Mouse (Mus musculus) limb, embryonic 11.5 days (tissue): ENCODE measurements at regions not wholly inside any gene's neighbourhood (a gene's known extent, or its start where the extent isn't known, plus 50 kb on each side); places are given as distances from the start of the nearest gene placed in this dataset.

ENCODE experiments used
- ATAC-seq: fragments of 200-750 bp; cut with Nextera tagmentation; 2 replicates; pipeline ENCODE4 v1.8.0; 2017; ENCODE audit warnings: low read depth; ENCODE audit not compliant: insufficient number of reproducible peaks, low FRiP score, low TSS enrichment
- DNase-seq: peaks from one replicate; pipeline ENCODE4 v3.0.0-alpha.2; 2015; ENCODE audit warnings: low spot score
- H3K27ac ChIP-seq: fragments of 300-500 bp; sonication (generic); replicated peaks from 2 replicates; pipeline ENCODE4 v1.5.1; 2014; ENCODE audit warnings: low read depth, mild to moderate bottlenecking, low read length
- H3K27me3 ChIP-seq: fragments of 300-500 bp; sonication (generic); 2 replicates; pipeline ENCODE4 v1.6.1; 2014; ENCODE audit warnings: mild to moderate bottlenecking, low read length, mixed read lengths; ENCODE audit not compliant: control insufficient read depth, insufficient read depth
- H3K36me3 ChIP-seq: fragments of 300-500 bp; sonication (generic); 2 replicates; pipeline ENCODE4 v1.6.1; 2014; ENCODE audit warnings: mild to moderate bottlenecking, low read length, moderate library complexity, mixed read lengths; ENCODE audit not compliant: control insufficient read depth, insufficient read depth
- H3K4me1 ChIP-seq: fragments of 300-500 bp; sonication (generic); 2 replicates; pipeline ENCODE4 v1.6.1; 2014; ENCODE audit warnings: low read length, mixed read lengths; ENCODE audit not compliant: control insufficient read depth, insufficient read depth
- H3K4me2 ChIP-seq: fragments of 300-500 bp; sonication (generic); 2 replicates; pipeline ENCODE4 v1.6.1; 2014; ENCODE audit warnings: low read depth, mild to moderate bottlenecking, moderate library complexity; ENCODE audit not compliant: severe bottlenecking
- H3K4me3 ChIP-seq: fragments of 300-500 bp; sonication (generic); 2 replicates; pipeline ENCODE4 v1.5.1; 2014; ENCODE audit warnings: low read depth, low read length
- H3K9ac ChIP-seq: fragments of 300-500 bp; sonication (generic); 2 replicates; pipeline ENCODE4 v1.6.1; 2014; ENCODE audit warnings: mild to moderate bottlenecking, low read length
- H3K9me3 ChIP-seq: fragments of 300-500 bp; sonication (generic); 2 replicates; pipeline ENCODE4 v1.6.1; 2016; ENCODE audit warnings: low read length; ENCODE audit not compliant: control insufficient read depth
- WGBS: fragments of 180-500 bp; shearing (Covaris S2); extraction: QIAGEN DNeasy Blood & Tissue Kit; methylation state at CpG from one replicate; pipeline ENCODE4 v1.1.7; 2014; 5-methylcytosine and 5-hydroxymethylcytosine counted together

- Histone ChIP-seq H3K27me3 (no peaks in the 10 kb centered on the region), H3K4me1 (no peaks in the 10 kb centered on the region), H3K9me3 (no peaks in the 10 kb centered on the region), H3K4me2 (no peak overlapping the region), H3K27ac (no peak overlapping the region), H3K36me3 (no peaks in the 10 kb centered on the region), H3K9ac (no peak overlapping the region), H3K4me3 (no peak overlapping the region)
- DNase-seq: no peak
- 90% methylated on average over 3 of the region's 3 CpGs for WGBS
- ATAC-seq: no peak
Observed at GRCm38 (mm10) chr9:115604450-115604849, 294.2 kb upstream of the Stt3b start.

GRCm38 (mm10) chr9:115604968-115605682, 294.9 kb upstream of the Stt3b start:
- 90% methylated on average over 14 of the region's 14 CpGs for WGBS
- Histone ChIP-seq H3K36me3 (no peaks in the 10 kb centered on the region), H3K4me3 (no peak overlapping the region), H3K9me3 (no peaks in the 10 kb centered on the region), H3K27me3 (no peaks in the 10 kb centered on the region), H3K4me2 (no peak overlapping the region), H3K27ac (no peak overlapping the region), H3K9ac (no peak overlapping the region), H3K4me1 (no peaks in the 10 kb centered on the region)
- ATAC-seq (no peak), DNase-seq (no peak)

- Histone ChIP-seq H3K9ac (no peak overlapping the region), H3K9me3 (no peaks in the 10 kb centered on the region), H3K4me3 (no peak overlapping the region), H3K4me1 (no peaks in the 10 kb centered on the region), H3K27ac (no peak overlapping the region), H3K27me3 (no peaks in the 10 kb centered on the region), H3K4me2 (no peak overlapping the region), H3K36me3 (no peaks in the 10 kb centered on the region)
- 96% methylated on average over 2 of the region's 2 CpGs for WGBS
- DNase-seq: no peak
- ATAC-seq: no peak
Observed at GRCm38 (mm10) chr9:115607961-115608360, 297.7 kb upstream of the Stt3b start.

- no peak overlapping the region for H3K4me2 ChIP-seq
- ATAC-seq (no peak), DNase-seq (no peak)
- no peaks in the 10 kb centered on the region for H3K36me3 ChIP-seq
- H3K4me1 ChIP-seq: no peaks in the 10 kb centered on the region
- H3K27ac ChIP-seq: no peak overlapping the region
- H3K9me3 ChIP-seq: no peaks in the 10 kb centered on the region
- 83% methylated on average over 5 of the region's 5 CpGs for WGBS
- H3K4me3 ChIP-seq: no peak overlapping the region
- no peak overlapping the region for H3K9ac ChIP-seq
- H3K27me3 ChIP-seq: no peaks in the 10 kb centered on the region
Observed at GRCm38 (mm10) chr9:115608377-115608776, 298.2 kb upstream of the Stt3b start.

- Histone ChIP-seq H3K36me3 (no peaks in the 10 kb centered on the region), H3K9ac (no peak overlapping the region), H3K4me2 (no peak overlapping the region), H3K9me3 (no peaks in the 10 kb centered on the region), H3K27me3 (no peaks in the 10 kb centered on the region), H3K27ac (no peak overlapping the region), H3K4me1 (no peaks in the 10 kb centered on the region), H3K4me3 (no peak overlapping the region)
- DNase-seq: no peak
- no peak for ATAC-seq
- WGBS: 85% methylated on average over 5 of the region's 5 CpGs
Observed at GRCm38 (mm10) chr9:115609904-115610303, 299.4 kb upstream of the Gadl1 start.

GRCm38 (mm10) chr9:115611713-115612112, 297.5 kb upstream of the Gadl1 start:
- DNase-seq: no peak
- H3K4me3 ChIP-seq: no peak overlapping the region
- no peak for ATAC-seq

GRCm38 (mm10) chr9:115612908-115613307, 296.3 kb upstream of the Gadl1 start:
- ATAC-seq: no peak
- H3K36me3 ChIP-seq: no peaks in the 10 kb centered on the region
- no peaks in the 10 kb centered on the region for H3K27me3 ChIP-seq
- H3K27ac ChIP-seq: no peak overlapping the region
- no peak overlapping the region for H3K4me3 ChIP-seq
- H3K4me2 ChIP-seq: no peak overlapping the region
- WGBS: 47% methylated on average over 6 of the region's 6 CpGs
- H3K4me1 ChIP-seq: no peaks in the 10 kb centered on the region
- H3K9me3 ChIP-seq: no peaks in the 10 kb centered on the region
- no peak overlapping the region for H3K9ac ChIP-seq
- no peak for DNase-seq

More at GRCm38 (mm10) chr9:115611713-115612112, 297.5 kb upstream of the Gadl1 start:
- Histone ChIP-seq H3K9ac (no peak overlapping the region), H3K4me1 (no peaks in the 10 kb centered on the region), H3K27ac (no peak overlapping the region), H3K9me3 (no peaks in the 10 kb centered on the region), H3K4me2 (no peak overlapping the region), H3K27me3 (no peaks in the 10 kb centered on the region), H3K36me3 (no peaks in the 10 kb centered on the region)
- 88% methylated on average over 5 of the region's 5 CpGs for whole genome bisulfite sequencing

- DNase-seq: no peak
- no peak overlapping the region for H3K27ac ChIP-seq
- H3K9ac ChIP-seq: no peak overlapping the region
- no peaks in the 10 kb centered on the region for H3K4me1 ChIP-seq
- no peak for ATAC-seq
- no peaks in the 10 kb centered on the region for H3K27me3 ChIP-seq
- no peaks in the 10 kb centered on the region for H3K36me3 ChIP-seq
- WGBS: 77% methylated on average over 2 of the region's 2 CpGs
- no peaks in the 10 kb centered on the region for H3K9me3 ChIP-seq
- H3K4me2 ChIP-seq: no peak overlapping the region
- H3K4me3 ChIP-seq: no peak overlapping the region
Observed at GRCm38 (mm10) chr9:115614007-115614406, 295.2 kb upstream of the Gadl1 start.

- no peak overlapping the region for H3K27ac ChIP-seq
- no peak overlapping the region for H3K9ac ChIP-seq
- H3K36me3 ChIP-seq: no peaks in the 10 kb centered on the region
- no peaks in the 10 kb centered on the region for H3K9me3 ChIP-seq
- DNase-seq (no peak), ATAC-seq (no peak)
- H3K27me3 ChIP-seq: no peaks in the 10 kb centered on the region
- H3K4me2 ChIP-seq: no peak overlapping the region
- H3K4me3 ChIP-seq: no peak overlapping the region
- H3K4me1 ChIP-seq: no peaks in the 10 kb centered on the region
- 82% methylated on average over 6 of the region's 6 CpGs for WGBS
Observed at GRCm38 (mm10) chr9:115617909-115618308, 291.3 kb upstream of the Gadl1 start.
